Mouse (Mus musculus): ENCODE measurements around the gene Zdhhc6. TPM values are rescaled to one million over a fixed set of nuclear protein-coding genes. Genes with fewer than 3 reads are reported as not detected.

Zdhhc6 gene
- total RNA-seq, 2 experiments from 2014 or later, result 27.3 to 27.9 TPM

GRCm38 (mm10) chr19:55311874-55312273, 4.0 kb downstream of the Zdhhc6 start:
- no peak for DNase-seq (ENCODE audit: extremely low spot score in 1 of 2, low spot score in 1 of 2)

DNA sequence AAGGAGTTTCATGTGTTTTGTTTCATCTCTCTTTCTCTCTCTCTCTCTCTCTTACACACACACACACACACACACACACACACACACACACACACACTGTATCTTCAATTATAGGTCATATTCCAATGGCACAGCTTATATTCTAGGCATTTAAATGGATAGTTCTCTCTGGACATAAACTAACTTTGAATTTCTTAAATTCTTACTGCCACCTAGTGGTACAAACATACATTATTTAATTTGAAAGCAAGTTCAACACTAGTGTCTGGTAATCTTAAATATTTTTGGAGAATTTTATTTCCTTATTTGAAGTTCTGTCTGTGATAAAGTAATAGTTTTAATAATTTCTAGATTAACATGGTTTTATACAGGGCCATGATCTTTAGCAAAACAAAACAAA, 10.8 kb downstream of the Zdhhc6 start:
- no peak for DNase-seq (ENCODE audit: extremely low spot score in 1 of 2, low spot score in 1 of 2)

- DNase-seq (ENCODE audit: extremely low spot score in 1 of 2, low spot score in 1 of 2), result no peak
These were observed 15.3 kb downstream of the Zdhhc6 start for GRCm38 (mm10) chr19:55300525-55300924.

- no peak for DNase-seq (ENCODE audit: extremely low spot score in 1 of 2, low spot score in 1 of 2)
These were observed 16.5 kb downstream of the Zdhhc6 start for GRCm38 (mm10) chr19:55299378-55299777.

DNA sequence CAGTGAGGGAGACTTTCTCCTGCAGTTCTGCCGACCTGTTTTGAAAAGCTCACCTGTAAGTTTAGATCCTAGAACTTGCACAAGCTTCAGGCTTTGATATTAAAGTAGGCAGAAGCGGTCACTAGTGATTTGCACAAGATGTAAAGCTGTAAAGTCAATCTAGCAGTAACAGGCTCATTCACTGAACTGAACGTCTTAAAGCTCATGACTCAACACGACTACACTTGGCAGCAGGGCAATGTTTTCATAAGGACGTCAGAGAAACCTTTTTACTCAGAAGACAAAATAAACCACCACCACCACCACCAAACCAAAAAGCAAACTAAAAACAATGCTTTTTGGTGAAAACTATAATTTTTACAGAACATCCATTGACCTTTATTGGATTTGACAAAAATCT, 17.9 kb downstream of the Zdhhc6 start:
- DNase-seq (ENCODE audit: extremely low spot score in 1 of 2, low spot score in 1 of 2), result no peak

DNA sequence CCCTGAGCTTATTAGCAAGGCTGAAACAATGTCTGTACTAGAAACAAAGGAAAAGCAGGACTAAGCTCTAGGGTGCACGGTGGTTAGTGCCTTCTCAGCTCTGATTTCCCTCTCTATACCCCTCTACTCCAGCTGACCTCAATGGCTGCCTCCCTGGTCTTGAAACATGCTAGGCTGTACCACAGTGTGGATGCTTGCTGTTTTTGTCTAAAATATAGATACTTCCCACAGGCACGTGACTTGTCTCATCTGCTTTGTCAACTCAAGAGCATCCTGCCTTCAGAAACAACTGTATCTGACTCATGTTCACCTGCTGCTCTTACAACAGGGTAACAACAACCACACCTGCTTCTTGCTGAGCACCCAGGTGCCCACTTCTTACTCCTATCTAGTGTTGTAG, 18.3 kb downstream of the Zdhhc6 start:
- no peak for DNase-seq (ENCODE audit: extremely low spot score in 1 of 2, low spot score in 1 of 2)

DNA sequence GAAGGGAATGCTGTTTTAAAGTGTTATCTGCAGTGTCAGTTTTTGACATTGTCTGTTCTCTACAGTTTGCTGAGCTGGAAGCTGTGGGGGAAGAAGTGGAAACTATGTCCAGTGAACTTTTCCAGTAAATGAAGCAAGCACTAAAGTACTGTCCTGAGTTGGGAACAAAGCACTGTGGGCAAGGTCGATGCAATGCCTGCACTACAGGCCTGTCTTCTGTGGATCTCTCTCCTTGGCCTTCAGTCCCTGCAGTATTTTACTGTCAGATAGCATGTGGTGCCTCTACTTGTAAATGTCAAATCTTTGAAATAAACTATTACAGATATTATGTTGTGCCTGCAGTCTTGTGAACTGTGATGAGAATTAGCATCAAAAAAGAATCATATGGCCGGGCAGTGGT, 19.5 kb downstream of the Zdhhc6 start:
- DNase-seq (ENCODE audit: extremely low spot score in 1 of 2, low spot score in 1 of 2), result no peak

DNA sequence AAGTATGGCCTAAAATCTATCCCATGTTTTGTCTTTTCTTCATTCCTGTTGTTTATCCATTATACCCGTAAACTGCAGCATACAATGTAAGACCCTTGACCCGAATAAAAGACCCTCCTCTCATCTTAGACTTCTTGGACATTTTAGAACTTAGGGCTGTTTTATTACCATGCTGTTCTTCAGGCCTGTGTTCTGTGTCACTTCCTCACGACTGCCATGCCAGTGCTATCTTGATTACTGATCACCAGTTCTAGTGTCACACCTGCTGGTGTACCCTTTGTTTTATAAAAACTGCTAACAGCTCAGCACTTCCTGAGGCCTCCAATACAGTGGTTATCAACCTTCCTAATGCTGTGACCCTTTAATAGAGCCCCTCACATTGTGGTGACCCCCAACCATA, 20.3 kb downstream of the Zdhhc6 start:
- DNase-seq (ENCODE audit: extremely low spot score in 1 of 2, low spot score in 1 of 2), result no peak

GRCm38 (mm10) chr19:55295075-55295474, 20.8 kb downstream of the Zdhhc6 start:
- no peak for DNase-seq (ENCODE audit: extremely low spot score in 1 of 2, low spot score in 1 of 2)

GRCm38 (mm10) chr19:55293175-55293574, 22.7 kb downstream of the Zdhhc6 start:
- no peak for DNase-seq (ENCODE audit: extremely low spot score in 1 of 2, low spot score in 1 of 2)

DNA sequence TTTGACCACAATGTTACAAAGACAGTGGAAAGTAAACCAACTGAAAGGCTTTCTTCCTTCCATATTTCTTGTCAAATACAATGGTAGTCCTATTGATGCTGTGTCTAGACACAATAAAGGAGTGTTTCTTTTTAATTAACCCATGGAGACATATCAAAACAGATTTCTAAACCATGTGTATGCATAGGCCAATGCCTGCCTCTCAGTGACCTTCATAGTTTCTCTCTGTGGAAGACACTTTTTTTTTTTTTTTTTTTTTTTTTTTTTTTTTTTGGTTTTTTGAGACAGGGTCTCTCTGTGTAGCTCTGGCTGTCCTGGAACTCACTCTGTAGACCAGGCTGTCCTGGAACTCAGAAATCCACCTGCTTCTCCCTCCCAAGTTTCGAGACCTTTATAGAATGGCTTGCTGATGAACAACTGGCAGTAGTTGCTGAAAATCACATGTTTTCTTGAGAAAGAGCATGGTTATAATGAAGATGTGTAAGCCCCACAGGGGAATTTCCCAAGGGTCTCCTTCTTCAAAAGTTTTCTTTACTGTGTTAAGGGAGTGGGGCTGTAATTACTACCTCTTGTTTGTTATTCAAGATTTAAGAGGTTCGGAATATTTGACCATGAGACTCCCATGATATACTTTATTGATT, 23.5 kb downstream of the Zdhhc6 start:
- DNase-seq (ENCODE audit: extremely low spot score in 1 of 2, low spot score in 1 of 2), result no peak

DNA sequence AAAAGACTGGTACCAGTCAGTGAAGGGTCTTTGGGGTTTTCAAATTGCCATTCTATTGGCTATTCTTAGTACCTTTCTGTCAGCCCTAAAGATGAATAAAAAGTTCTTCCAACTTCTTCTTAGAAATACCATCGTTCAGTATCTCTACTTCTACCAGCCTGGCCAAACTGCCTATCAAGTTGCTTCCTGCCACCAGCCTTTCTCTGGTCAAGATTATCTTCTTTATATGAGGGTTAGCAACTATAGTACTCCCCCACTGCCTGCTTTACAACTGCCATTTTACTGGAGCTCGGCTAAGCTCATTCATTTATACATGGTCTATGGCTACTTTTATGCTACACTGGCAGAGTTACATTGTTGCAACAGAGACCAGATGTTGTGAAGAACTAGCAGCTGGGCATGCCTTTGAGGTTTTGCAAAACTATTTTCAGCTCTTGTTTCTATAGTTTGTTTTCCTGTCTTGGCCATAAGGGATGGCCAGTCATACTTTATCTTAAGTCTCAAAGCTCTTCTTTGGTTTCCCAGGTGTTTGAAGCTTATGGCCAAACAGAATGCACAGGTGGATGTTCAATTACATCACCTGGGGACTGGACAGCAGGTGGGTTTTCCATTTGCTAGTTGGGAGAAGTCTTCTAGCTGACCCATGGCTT, 25.1 kb downstream of the Zdhhc6 start:
- DNase-seq (ENCODE audit: extremely low spot score in 1 of 2, low spot score in 1 of 2), result no peak

DNA sequence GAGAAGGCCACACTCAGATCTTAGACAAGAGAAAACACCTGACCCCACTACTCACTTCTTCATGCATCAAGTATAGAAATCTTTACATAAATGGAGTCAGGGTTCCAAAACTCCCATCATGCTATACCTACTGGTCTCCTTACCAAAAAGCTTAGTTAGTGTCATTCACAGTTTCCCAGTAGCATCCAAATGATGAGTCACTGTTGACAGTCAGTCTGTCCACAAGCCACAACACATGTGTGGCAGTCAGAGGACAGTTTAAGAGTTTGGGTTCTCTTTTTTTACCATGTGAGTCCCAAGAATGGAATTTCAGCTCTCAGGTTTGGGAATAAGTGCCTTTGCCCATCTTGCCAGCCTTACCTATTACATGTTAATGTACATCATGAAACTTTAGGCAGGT, 26.9 kb downstream of the Zdhhc6 start:
- no peak for DNase-seq (ENCODE audit: extremely low spot score in 1 of 2, low spot score in 1 of 2)

- no peak for DNase-seq (ENCODE audit: extremely low spot score in 1 of 2, low spot score in 1 of 2)
These were observed 29.8 kb downstream of the Zdhhc6 start for GRCm38 (mm10) chr19:55286034-55286433.

DNA sequence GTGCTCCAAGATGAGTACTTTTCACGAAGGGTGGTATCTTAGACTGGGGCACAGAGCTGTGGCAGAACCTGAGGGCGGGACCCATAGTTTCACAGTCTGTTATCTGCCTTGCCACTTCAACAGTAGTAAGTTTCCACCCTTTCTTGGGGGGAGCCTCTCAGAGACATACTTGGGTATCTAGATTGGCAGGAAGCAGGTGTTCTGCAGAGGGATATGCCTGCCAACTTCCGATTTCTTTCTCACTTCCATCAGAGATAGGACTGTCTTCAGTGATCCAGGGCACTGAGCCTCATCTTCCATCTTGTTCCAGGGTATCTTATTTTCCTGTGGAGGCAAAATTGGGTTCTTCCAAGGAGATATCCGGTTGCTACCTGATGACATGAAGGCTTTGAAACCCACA, 31.7 kb downstream of the Zdhhc6 start:
- no peak for DNase-seq (ENCODE audit: extremely low spot score in 1 of 2, low spot score in 1 of 2)

DNA sequence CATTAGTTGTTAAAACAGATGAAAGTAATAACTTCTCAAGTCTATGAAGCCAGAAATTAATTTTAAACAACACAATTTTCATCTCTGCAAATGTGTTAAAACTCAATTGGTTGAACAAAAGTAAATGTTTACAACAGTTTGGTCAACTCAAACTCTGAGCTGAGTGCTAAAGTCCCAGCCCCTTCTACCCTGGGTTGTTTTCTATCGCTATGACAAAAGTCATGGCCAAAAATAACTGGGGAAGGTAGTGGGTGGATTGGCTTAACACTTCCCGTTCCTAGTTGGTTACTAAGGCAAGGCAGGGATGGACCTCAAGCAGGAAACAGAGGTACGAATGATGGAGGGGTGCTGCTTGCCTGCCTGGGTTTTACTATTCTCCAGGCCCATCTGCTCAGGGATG, 39.1 kb downstream of the Zdhhc6 start:
- DNase-seq (ENCODE audit: extremely low spot score in 1 of 2, low spot score in 1 of 2), result no peak

GRCm38 (mm10) chr19:55276100-55276499, 39.7 kb downstream of the Zdhhc6 start:
- no peak for DNase-seq (ENCODE audit: extremely low spot score in 1 of 2, low spot score in 1 of 2)

GRCm38 (mm10) chr19:55273340-55273739, 42.5 kb downstream of the Zdhhc6 start:
- DNase-seq (ENCODE audit: extremely low spot score in 1 of 2, low spot score in 1 of 2), result no peak

GRCm38 (mm10) chr19:55271448-55271847, 44.4 kb downstream of the Zdhhc6 start:
- no peak for DNase-seq (ENCODE audit: extremely low spot score in 1 of 2, low spot score in 1 of 2)

- DNase-seq (ENCODE audit: extremely low spot score in 1 of 2, low spot score in 1 of 2), result no peak
These were observed 46.8 kb downstream of the Zdhhc6 start for GRCm38 (mm10) chr19:55269051-55269450.

DNA sequence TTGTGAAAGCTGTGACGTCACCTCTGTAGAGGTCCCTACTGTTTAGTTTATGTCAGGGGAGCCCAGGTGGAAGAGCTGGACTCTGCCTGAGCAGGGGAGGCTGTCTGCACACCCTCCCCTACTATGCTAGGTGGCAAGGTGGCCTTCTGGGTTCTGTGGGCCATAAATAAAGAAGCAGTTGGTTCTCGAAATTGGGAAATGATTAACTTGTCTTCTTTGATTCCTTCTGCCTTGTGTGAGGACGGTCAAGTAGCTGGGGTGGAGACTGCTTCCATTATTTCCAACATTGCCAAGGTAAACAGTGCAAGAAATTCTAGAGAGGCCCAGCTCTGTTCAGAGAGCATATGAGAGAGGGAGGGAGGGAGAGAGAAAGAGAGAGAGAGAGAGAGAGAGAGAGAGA, 47.7 kb downstream of the Zdhhc6 start:
- DNase-seq (ENCODE audit: extremely low spot score in 1 of 2, low spot score in 1 of 2), result no peak

DNA sequence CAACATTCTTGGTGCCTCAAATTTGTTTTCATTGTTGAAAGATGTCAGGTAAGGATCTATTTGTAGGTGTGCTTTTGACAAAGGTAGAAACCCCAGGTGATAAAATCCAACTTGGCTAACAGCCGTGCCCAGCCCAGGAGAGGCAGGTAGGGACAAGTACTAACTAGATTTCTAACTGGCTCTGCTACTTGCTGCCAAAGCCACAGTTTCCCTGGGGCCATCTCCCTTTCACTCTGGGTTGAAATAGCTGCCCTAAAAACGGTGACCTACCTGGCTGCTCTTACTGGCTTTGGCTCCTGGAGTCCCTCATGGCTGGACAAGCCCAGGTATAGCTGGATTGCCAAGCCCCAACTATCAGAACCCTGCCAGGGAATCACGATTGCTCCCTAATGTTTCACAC, 49.0 kb downstream of the Zdhhc6 start:
- no peak for DNase-seq (ENCODE audit: extremely low spot score in 1 of 2, low spot score in 1 of 2)

Measured in layer of hippocampus, postnatal 25 days (tissue).